Mouse (Mus musculus) thymus, postnatal 36 days (tissue): ENCODE measurements around the gene Pik3r2.
"Not testable (repeated sequence)": the region's sequence is repeated elsewhere in the genome, so short reads cannot be mapped to it uniquely, and the experiment has no call there.

Experiments
- DNase-seq, 2 experiments: peaks; one replicate each; pipeline ENCODE4 v3.0.0; 2022; ENCODE audit warnings: mixed read lengths in 2 of 2

Pik3r2 gene

DNA sequence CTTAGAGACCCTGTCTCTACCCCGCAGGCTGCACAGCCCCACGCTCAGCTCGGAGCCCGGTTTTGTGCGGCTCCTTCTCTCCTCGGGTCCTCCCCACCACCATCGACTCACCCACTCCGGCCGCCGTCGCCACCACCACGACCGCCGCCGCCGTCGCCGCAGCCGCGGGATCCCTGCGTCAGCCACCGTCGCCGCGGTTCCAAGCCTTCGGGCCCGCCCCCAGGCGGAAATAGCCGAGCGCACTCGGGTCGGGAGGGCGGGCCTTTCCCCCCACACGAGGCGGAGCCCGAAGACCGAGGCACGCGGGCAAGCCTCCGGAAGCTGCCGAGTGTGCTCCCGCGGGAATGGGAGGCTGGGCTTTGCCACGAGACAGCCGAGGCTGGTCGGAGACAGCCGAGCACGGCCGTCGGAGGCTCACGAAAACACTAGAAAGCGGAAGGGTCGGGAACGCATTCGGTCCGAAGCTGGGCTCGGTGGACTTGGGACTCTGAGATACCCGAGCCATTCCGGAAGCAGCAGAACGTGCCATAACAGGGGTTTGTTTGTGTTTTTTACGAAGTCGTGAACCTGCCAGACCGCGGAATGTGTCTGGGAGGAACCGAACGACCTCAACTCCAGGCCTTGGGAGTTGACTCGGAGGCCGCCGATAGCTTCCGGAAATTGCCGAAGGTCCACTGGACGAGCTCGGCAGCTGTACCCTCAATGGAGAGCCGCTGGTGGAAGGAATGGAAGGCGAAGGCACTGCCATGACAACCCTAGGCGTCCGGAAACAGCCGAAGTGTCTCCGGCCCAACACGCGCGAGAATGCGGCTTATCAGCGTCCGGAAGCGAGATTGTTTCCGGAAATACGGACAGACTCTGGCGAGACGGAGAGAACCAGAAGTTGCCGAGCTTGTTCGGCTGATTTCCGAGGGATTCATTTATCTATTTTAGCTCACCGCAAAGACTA, at the start of gene Pik3r2:
TSS of gene Pik3r2 (minus strand) at position 218 of the 949 bp plus-strand sequence.
- peak; percentile 97 to 98 for DNase-seq

DNA sequence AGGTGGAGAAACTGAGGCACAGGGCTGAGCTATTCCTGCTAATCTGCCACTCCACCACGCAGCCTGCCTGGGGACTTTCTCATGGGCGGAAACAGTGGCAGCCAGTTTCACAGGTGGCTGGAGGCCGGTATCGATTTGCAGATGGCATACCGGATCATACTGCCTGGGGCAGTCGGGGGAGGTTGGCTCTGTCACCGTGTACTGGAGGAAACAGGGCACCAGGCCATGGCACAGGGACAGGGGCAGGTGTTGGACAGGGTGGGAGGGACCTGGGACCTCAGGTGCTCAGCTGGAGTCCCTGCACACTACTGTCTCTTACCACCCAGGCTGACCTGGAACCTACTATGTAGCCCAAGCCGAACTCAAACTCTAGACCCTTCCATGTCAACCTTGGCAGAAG, 49.3 kb upstream of the Pik3r2 start:
- no peak for DNase-seq

DNA sequence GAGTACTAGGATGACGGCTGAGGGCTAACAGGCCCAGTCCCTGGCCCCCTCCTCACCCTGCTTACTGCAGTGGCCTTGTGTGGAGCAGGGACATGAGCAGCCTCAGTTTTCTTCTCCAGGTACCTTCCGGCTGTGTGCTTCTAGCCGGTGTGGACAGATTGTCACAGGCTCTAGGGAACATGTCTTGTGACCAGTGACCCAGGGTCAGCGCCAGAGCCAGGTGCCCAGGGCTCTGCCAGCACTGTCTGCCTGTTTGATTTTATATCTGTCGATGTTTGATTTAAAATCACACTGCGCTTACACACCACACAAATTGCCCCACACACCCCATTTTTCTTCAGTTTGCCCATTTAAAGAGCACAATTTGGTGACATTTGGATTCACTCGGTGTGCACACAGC, 47.3 kb upstream of the Pik3r2 start:
- DNase-seq = no peak

DNA sequence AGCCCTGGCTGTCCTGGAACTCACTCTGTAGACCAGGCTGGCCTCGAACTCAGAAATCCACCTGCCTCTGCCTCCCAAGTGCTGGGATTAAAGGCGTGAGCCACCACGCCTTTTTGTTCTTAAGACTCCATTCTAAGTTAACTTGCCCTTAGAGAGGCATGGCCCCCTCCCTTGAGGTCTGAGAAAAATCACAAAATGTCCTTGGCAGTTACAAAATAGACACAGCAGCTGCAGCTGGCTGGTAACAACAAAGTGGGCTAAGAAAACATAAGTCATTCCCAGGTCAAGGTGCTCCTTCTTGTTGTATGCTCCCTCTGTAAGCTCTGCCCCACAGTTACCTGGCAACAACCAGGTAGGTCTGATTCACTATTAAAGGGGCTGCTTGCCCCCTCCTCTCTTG, 46.1 kb upstream of the Pik3r2 start:
- not testable (repeated sequence) for DNase-seq

DNA sequence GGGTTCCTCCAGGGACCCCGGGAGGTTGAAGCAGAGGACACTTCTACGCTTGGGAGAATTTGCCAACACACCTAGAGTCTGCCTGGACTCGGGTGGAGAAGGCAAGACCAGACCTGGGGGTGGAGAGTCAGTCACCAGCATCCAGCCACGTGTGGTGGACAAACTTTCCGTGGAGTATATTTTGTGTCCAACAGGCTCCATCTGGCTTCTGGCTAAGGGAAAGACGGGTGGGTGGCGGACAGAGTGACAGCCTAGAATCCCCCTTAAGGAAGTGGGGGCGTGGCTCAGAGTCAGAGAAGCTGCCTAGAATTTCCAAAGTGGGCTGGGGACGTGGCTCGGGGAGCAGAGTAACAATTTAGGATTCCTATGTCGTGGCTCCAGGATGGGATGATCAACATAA, 45.5 kb upstream of the Pik3r2 start:
- no peak for DNase-seq

DNA sequence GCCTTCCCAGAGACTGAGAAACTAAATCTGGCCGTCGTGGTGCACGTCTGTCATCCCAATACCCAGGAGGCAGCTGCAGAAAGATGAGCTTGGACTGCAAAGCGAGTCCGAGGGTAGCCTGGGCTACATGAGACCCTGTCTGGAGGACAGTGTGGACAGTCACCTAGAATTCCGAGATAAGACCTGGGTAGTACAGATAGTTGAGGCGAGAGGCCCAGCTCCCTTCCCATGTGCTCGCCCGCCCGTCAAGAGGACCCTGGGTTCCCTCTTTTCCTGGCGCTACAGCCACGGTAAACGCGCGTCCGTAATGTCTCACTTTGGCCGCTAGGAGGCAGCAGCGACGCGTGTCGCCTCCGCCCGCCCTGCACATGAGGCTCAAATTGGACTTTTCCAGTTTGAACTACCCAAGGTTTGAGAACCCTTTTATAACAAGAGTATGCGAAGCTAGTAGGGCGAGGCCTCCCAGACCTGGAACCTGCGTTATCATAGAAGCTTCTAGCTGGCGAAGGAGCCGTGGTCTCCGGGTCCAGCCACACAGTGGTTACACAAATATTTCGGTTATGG, 45.0 kb upstream of the Pik3r2 start:
- peak; percentile 65 to 71 for DNase-seq

DNA sequence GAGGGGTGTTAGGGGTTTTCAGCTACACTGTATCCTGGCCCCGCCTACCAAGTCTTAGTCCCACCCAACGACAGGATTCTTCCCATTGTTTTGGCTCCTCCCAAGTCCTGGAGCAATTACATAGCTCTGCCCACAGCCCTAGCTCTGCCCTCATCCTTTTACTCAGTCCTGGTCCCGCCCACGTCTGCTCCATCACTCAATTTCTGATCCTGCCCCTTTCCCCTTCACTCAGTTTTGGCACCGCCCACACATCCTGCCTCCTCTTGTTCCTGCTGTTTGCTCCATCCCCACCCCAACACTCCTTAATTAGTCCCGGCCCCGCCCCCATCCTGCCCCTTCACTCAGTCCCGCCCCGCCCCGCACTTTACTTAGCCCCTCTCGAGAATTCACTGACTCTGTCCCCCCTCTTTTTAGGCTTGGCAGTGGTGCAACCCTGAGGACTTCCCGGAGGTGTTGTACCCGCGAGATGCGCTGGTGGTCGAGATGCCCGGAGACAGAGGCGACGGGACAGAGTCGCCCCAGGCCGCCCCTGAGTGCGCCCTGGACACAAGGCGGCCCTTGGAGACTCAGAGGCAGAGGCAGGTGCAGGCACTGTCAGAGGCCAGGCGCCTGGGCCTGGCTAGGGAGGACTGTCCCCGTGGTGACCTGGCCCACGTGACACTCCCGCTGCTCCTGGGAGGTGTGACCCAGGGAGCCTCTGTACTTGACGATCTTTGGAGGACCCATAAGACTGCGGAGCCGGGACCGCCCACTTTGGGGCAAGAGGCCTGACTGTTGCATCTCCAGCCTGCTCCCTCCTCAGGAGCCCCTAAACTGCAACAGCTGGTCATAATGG, 43.8 kb upstream of the Pik3r2 start:
- DNase-seq = peak in 1 of 2 experiments; percentile 35

DNA sequence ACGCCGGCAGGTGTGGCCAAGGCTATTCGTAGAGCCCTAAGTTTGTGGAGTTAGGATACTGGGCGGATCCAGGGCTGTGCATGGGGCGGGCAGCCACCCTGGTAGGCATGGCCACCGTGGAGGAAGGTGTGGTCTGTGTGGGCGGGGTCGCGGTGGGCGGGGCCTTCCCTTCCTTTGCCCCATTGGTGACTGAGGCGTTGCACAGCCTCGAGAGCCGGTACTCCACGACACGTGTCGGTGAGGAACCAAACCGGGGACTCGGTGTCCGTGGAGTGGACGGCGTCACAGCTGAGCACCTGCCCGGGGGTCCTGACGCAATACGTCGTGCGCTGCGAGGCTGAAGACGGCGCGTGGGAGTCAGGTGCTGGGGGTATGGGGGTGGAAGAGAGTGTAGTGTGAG, 40.2 kb upstream of the Pik3r2 start:
- peak in 1 of 2 experiments; percentile 49 for DNase-seq

DNA sequence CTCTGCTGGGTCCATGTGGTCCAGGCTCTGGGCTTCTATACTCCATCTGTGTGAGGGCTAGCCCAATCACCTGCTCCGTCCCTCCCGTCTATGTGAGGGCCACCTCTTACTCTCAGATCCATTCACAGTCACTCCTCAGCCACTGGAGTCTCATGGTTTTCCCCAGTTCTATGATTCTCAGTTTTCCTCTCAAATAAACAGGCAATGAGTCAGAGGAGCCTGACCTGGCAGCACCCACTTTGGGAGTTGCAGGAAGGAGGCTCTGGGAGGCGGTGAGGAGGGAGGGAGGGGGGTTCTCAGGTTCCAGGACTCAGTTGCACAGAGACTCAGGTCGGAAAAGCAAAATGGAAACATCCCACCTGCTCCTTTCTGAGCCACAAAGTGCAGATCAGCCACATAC, 36.4 kb upstream of the Pik3r2 start:
- no peak for DNase-seq

DNA sequence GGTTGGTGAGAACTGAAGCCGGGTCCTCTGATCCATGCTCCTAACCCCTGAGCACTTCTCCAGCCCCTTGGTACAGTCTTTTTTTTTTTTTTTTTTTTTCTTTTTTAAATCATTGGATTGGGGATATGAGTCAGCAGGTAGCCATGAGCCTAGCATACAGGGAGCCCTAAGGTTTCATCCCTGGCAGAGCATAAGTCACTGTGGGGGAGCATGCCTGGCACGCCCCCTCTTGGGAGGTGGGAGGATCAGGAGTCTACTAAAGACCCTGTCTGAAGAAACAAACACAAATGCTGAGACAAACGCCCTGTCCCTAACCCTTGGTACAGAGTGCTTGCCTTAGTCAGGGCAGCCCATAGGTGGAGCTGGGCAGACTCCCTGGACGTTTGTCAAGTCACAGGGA, 35.5 kb upstream of the Pik3r2 start:
- DNase-seq = peak in 1 of 2 experiments; percentile 32

DNA sequence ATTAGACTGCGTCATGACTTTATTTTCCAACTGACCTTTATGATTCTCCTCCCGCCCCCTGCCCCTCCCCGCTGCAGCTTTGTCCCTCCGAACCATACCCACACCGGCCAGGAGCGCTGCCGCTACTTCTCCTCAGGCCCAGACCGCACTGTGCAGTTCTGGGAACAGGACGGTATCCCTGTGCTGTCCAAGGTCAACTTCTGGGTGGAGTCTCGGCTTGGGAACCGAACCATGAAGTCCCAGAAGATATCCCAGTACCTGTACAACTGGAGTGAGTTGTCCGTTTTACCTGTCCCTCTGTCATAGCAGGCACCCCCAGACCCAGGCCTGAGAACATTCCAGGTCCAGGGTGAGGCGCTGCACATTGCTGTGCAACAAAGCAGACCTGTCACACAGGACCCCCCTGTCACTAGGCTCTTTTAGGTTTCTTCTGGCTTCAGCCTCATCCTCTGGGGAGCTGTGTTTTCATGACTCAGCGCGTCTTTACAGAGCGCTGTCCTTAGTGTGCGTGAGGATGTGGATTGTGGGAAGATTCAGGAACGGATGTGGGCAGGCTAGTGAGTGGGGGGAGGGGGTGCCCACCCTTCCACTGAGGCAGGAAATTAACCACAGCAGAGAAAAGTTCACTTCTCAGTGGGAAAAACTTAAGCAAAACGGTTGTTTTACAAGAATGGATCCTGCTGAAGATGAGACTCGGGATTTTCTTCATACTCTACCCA, 34.6 kb upstream of the Pik3r2 start:
- peak; percentile 78 to 87 for DNase-seq

DNA sequence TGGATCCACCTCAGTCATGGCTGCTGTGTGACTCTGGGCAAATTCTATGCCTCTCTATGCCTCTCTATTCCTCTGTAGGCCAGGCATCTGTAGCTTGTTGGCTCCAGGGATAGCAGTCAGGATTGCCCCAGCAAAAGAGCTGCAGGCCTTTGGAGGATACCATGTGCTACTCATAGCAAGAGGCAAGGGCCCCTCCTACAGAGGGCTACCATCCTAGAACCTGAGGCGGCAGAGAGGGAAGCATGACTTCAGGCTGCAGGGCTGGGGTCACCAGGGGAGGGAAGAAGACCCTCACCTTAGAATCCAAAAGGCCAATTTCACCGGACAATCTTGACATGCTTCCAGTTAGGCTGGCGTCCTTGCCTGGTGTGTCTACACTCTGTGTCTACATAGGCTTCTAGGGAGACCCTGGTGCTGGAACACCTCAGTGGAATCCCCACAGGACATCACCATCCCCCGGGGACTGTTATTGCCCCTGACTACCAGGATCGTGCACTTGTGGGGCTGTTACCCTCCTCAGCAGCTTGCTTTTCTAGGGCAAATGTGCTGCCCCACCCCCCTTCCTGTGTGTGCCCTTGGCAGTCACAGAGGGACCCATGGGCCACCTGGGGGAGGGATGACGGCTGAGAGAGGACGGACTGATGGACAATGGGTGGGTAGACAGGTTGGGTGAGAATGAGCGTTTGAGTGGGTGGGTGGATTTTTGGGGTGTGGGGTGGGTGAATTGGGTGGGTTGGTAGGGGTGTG, 32.6 kb upstream of the Pik3r2 start:
- DNase-seq = peak; percentile 76 to 86

DNA sequence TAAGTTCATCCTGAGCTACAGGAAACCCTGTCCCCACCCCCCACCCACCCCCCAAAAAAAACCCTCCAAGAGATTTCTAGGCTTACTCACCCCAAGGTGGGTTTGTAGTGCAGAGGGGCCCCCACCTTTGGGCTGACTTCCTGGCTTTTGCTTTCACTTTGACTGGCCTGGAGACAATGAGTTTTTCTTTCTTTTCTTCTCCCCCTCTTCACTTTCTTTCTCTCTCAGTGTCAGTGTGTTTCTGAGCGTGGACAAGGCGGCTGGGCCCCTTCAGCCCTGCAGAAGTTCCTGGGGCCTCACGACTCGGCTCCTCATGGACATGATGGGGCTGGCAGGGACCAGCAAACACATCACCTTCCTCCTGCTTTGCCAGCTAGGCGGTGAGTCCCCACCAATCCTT, 31.7 kb upstream of the Pik3r2 start, which contains the start of gene Il12rb1:
TSS of gene Il12rb1 (plus strand) at position 211 of the 400 bp plus-strand sequence.
- peak; percentile 55 to 65 for DNase-seq

DNA sequence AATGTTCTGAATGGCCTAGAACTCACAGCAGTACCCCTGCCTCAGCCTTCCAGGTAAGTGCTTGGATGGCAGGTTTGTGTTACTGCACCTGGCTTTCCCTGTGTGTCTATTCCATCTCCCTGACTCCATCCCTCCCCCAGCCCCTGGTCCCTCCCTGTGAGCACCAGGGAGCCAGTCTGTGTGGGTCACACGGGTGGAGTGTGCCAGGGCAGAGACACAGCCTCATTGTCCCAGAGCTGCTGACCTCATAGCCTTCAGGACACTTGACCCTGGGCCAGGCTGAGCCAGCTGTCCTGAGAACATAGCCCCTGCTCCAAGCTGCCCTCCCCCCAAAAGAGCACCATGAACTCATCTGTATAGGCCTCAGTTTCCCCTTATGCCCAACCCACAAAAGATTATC, 30.8 kb upstream of the Pik3r2 start:
- DNase-seq = peak in 1 of 2 experiments; percentile 42

DNA sequence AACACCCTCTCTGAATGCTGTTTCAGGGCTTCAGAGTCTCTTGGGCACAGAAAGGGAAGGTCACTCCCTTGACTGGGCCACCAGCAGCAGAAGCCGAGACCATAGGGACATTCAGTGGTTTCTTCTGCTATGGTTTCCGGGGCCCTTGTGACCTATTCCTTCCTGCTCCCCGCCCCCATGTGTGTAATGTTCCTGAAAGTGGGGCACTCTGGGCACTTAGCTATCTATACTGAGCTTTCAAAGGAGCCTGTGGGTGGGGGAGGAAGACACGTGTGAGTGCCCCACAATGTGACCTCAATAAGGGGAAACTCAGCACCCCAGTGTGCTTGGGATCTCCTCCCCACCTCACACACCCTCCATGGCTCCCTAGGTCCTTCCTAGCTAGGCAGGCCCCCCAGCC, 30.0 kb upstream of the Pik3r2 start:
- DNase-seq = peak; percentile 78 to 86

DNA sequence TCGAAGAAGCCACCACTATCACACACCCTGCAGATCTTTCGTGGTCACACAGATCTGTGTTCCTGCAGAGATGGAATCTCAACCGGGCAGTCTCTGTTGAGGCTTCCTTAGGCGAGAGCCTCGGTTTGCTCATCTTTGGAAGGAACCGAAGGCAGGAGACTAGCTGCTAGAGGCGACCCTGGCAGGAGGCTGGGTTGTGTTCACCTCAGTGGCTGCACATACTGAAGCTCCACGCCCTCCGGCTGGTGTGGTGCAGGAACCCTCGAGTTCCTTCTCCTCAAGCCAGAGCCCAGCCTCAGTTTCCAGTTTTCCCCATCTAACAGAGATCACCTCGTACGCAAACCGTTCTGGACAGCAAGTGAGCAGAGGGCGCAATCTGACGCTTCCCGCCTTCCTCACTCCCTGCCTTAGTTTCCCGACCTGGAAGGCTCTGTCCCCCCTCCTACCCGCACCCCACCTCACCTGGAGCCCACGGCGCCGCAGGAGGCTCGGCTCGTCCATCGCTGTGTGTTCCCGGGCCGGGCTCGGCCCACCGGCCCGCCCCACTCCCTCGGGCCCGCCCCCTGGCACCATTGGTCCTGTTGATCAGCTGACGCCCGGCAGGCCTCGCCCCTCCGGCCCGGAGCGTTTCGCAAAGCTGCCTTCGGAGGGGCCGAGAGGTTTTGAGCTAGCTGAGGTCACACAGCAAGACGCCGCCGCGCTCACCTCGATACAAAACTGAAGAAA, 28.1 kb upstream of the Pik3r2 start, which contains the start of gene Mast3:
TSS of gene Mast3 (minus strand) at position 574 of the 726 bp plus-strand sequence.
- peak; percentile 84 to 87 for DNase-seq

DNA sequence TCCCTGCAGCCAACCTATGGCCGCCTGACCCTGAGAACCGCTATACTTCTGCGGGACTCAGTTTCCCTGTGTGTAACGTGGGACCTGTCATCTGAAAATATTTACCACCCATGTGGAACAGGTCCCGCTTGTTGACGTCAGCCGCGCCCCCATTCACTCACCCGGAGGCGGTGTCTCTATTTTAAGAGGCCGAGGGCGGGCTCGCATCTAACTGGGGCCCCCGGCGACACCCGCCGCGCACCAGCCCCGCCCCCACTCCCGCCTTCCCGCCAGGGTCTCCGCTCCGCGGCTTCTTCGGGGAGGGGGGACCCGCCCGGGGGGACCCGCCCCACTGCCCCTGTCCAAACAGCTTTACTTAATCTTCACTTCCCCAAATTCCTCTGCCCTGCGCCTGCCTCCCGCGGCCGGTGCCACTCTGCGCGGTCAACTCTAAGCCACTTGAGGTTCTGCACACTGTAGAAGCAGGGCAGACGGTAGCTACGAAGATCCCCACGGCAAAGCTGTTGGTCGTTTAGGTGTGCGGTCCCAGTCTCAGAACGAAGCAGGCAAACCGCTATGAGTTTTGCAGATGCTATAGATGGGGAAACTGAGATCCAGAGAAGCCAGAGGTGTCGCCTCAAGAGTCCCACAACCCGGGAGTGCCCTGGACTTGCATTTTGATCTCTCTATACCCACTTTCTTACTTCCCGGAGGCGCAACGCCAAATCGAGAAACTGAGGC, 27.4 kb upstream of the Pik3r2 start:
- DNase-seq = peak; percentile 87 to 90

DNA sequence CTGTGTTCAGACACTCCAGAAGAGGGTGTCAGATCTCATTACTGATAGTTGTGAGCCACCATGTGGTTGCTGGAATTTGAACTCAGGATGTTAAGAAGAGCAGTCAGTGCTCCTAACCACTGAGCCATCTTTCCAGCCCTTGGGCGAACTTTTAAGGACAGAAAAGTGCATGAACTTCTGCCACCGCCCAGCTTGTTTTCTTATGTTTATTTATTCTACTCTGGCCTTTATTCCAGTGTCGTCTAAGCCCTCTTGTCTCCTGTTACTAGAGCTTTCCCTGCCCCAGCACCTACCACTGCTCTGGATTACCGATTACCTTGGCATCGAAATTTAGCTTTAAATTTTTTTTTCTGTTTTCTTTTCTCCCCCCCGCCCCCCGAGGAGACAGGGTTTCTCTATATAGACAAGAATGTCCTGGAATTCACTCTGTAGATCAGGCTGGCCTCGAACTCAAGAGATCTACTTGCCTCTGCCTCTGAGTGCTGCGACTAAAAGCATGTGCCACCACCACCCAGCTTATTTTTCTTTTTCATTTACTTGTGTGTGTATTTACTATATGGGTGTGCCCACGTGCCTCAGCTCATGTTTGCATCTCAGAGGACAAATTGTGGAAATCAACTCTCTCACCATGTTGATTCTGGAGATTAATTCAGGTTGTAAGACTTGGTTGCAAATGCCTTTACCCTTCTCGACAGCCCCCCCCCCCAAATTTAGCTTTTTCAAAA, 26.4 kb upstream of the Pik3r2 start:
- no peak for DNase-seq

DNA sequence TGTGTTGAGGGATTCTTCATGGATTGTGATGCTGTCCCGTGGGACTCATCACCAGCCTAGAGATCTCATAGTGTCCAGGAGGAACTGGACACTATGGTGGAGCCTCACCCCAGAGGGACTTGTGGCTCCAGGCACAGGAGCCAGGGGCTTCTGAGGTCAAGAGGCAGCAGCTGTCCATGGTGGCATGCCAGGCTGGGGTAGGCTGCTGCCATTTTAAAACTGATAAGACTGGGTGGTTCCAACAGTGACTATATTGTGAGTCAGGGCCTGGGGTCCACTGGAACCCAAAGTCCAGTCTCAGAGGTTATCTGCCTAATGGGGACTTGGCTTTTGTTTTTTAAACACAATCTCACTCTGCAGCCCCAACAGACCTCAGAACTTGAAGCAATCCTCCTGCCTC, 25.3 kb upstream of the Pik3r2 start:
- DNase-seq = no peak
